Mouse (Mus musculus) heart, adult 2 months (tissue): ENCODE results near the gene Armc8. TPM values are rescaled to one million over a fixed set of nuclear protein-coding genes. Genes with fewer than 3 reads are reported as not detected.

Experiments
- DNase-seq, 2 experiments: peaks; one replicate each; pipeline ENCODE4 v3.0.0; 2021
- H3K27ac ChIP-seq: fragments of 200-600 bp; 2 replicates; pipeline ENCODE4 v1.8.1; 2022
- H3K27me3 ChIP-seq: fragments of 200-500 bp; 2 replicates; pipeline ENCODE4 v1.6.1; 2012; ENCODE audit warnings: mild to moderate bottlenecking, low read length, inconsistent platforms, mixed read lengths; ENCODE audit not compliant: control insufficient read depth, insufficient read depth
- H3K36me3 ChIP-seq: fragments of 200-500 bp; 2 replicates; pipeline ENCODE4 v1.6.1; 2012; ENCODE audit warnings: low read length, inconsistent platforms; ENCODE audit not compliant: control insufficient read depth, insufficient read depth
- H3K4me1 ChIP-seq: fragments of 200-500 bp; 2 replicates; pipeline ENCODE4 v1.6.1; 2011; ENCODE audit warnings: low read length; ENCODE audit not compliant: control insufficient read depth, insufficient read depth
- H3K4me3 ChIP-seq: fragments of 200-600 bp; 2 replicates; pipeline ENCODE4 v1.8.1; 2022
- H3K79me2 ChIP-seq: fragments of 200-500 bp; replicated peaks from 2 replicates; pipeline ENCODE4 v1.6.1; 2012; ENCODE audit warnings: mild to moderate bottlenecking, inconsistent platforms, low read length, moderate library complexity, mixed read lengths; ENCODE audit not compliant: control insufficient read depth, insufficient read depth
- H3K9ac ChIP-seq: fragments of 200-500 bp; 2 replicates; pipeline ENCODE4 v1.6.1; 2012; ENCODE audit warnings: low read depth, mild to moderate bottlenecking, control low read depth, inconsistent platforms, low read length, mixed read lengths
- CTCF ChIP-seq: fragments of 200-600 bp; IDR thresholded peaks from 2 replicates; pipeline ENCODE4 v1.8.1; 2022; ENCODE audit warnings: antibody characterized with exemption, mild to moderate bottlenecking, moderate library complexity
- EP300 ChIP-seq: fragments of 200-500 bp; IDR thresholded peaks from 2 replicates; pipeline ENCODE4 v1.6.1; 2011; ENCODE audit warnings: low read depth, low read length, control low read depth; ENCODE audit not compliant: insufficient read depth
- POLR2A ChIP-seq: fragments of 200-500 bp; IDR thresholded peaks from 2 replicates; pipeline ENCODE4 v1.6.1; 2011; ENCODE audit warnings: mild to moderate bottlenecking, low read depth, low read length, control low read depth; ENCODE audit not compliant: insufficient read depth
- WGBS: fragments of 180-500 bp; shearing (Covaris S2); methylation state at CpG from one replicate; pipeline ENCODE4 v1.1.7; 2018; 5-methylcytosine and 5-hydroxymethylcytosine counted together
- intact Hi-C: fragments of 180-260 bp; cut with DNase I; formaldehyde crosslinking; loops from one replicate; pipeline ENCODE4 v1.15.1; 2025
- polyA plus RNA-seq: library from polyadenylated mRNA; depleted of rRNA; stranded (reverse); fragments of >200 nt; gene quantifications from 2 replicates; pipeline ENCODE4 v1.2.3, GENCODE M21; 2012; rRNA removed
- total RNA-seq, 2 experiments: library from RNA; stranded (reverse); gene quantifications; 2 replicates each; pipeline ENCODE4 v1.2.3; 2021

Armc8 gene
- total and polyA plus RNA-seq, 3 experiments = 9.8 to 18.3 (median 17.7) TPM

GRCm38 (mm10) chr9:99428601-99429331 lies 139.9 kb downstream of the Armc8 start:
- Histone ChIP-seq H3K79me2 (no peaks in the 10 kb centered on the region), H3K9ac (no peak overlapping the region), H3K27ac (no peak overlapping the region), H3K27me3 (no peaks in the 10 kb centered on the region), H3K36me3 (no peaks in the 10 kb centered on the region), H3K4me3 (no peak overlapping the region), H3K4me1 (no peaks in the 10 kb centered on the region)
- DNase-seq = no peak
- intact Hi-C loops = no loop called here
- WGBS = 48% methylated on average over 11 of the region's 11 CpGs
- no peak for TF ChIP-seq POLR2A
- TF ChIP-seq EP300 = no peak
- TF ChIP-seq CTCF = no peak

Other genes starting within 250 kb of the Armc8 start
- under 1 TPM; 0.64 to 0.81 TPM for gene Esyt3, start 210.3 kb downstream of the Armc8 start, total RNA-seq
- 0.33 and 0.47 TPM in 2 replicates for gene Esyt3, start 210.3 kb downstream of the Armc8 start, polyA plus RNA-seq
- gene Mras, start 131.5 kb downstream of the Armc8 start, total RNA-seq = 1 to 10 TPM; 5.1 to 6.6 TPM
- 4.7 and 6.4 TPM in 2 replicates for gene Mras, start 131.5 kb downstream of the Armc8 start, polyA plus RNA-seq
- not detected for gene Nme9, start 117.4 kb downstream of the Armc8 start, total RNA-seq
- gene Nme9, start 117.4 kb downstream of the Armc8 start, polyA plus RNA-seq = 1.7 TPM in 1 of 2 replicates, not detected in the other
- gene Dbr1, start 6.9 kb upstream of the Armc8 start, total RNA-seq = 1 to 10 TPM; 4.5 to 5.8 TPM
- gene Dbr1, start 6.9 kb upstream of the Armc8 start, polyA plus RNA-seq = 2.5 and 4.6 TPM in 2 replicates
- gene A4gnt, start 43.6 kb upstream of the Armc8 start, total RNA-seq = not detected
- not detected in 2 replicates for gene A4gnt, start 43.6 kb upstream of the Armc8 start, polyA plus RNA-seq
- 1 to 10 TPM; 4.2 to 4.6 TPM for gene Dzip1l, start 60.6 kb upstream of the Armc8 start, total RNA-seq
- 2.0 and 3.2 TPM in 2 replicates for gene Dzip1l, start 60.6 kb upstream of the Armc8 start, polyA plus RNA-seq
- not detected for gene Cldn18, start 148.4 kb upstream of the Armc8 start, total RNA-seq
- 1.2 TPM in 1 of 2 replicates, not detected in the other for gene Cldn18, start 148.4 kb upstream of the Armc8 start, polyA plus RNA-seq